Mouse (Mus musculus) CD8-positive naive resting alpha-beta T cell, adult 57 days (primary cell): ENCODE data around the gene Bmt2. TPM values are rescaled to one million over a fixed set of nuclear protein-coding genes. Genes with fewer than 3 reads are reported as not detected.

Experiments
- total RNA-seq: library from RNA; stranded (reverse); gene quantifications from one replicate; pipeline ENCODE4 v1.2.4, GENCODE M21; 2023

Gene Bmt2
- 23.3 TPM for total RNA-seq

GRCm38 (mm10) chr6:13677818-13678282 lies at the start of gene Bmt2:
TSS of gene Bmt2 (minus strand) at chr6:13677966.

GRCm38 (mm10) chr6:13607621-13608493 lies 69.9 kb downstream of the Bmt2 start, which contains the start of gene Tmem168:
TSS of gene Tmem168 (minus strand) at chr6:13608100.

Other genes starting within 250 kb of the Bmt2 start
- gene Tmem168, start 69.9 kb downstream of the Bmt2 start, total RNA-seq: 48.7 TPM
- 0.21 TPM for gene Gpr85, start 162.0 kb upstream of the Bmt2 start, total RNA-seq
- 32.5 TPM for gene 2610001J05Rik, start 193.6 kb upstream of the Bmt2 start, total RNA-seq